Mouse (Mus musculus): ENCODE measurements at regions not wholly inside any gene's neighbourhood (a gene's known extent, or its start where the extent isn't known, plus 50 kb on each side); places are given as distances from the start of the nearest gene placed in this dataset.

DNA sequence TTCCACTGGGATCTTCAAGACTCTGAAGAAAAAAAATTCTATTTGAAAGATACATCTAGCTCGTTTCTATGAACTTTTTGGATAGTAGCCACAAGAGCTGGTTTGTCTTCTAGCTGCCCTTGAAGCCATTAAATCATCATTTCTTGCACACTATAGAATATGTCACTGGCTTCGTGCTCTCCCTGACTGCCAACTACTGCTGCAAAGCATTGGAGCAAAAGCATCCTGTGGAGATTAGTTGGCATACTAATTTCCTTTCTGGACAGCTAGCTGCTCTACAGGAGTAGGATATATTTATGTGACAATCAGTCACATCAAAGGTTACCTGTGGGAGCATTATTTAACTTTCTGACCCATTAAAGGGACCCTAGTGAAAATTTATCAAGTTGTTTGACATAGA lies 243.1 kb downstream of the Pdgfc start:
- WGBS = 47% methylated on average over 2 of the region's 2 CpGs
- no peaks in the 10 kb centered on the region for H3K4me1 ChIP-seq (replicated peaks)
- no peak overlapping the region for H3K9ac ChIP-seq (replicated peaks)
- no peak overlapping the region for H3K4me2 ChIP-seq
- no peaks in the 10 kb centered on the region for H3K27me3 ChIP-seq
- H3K4me3 ChIP-seq (replicated peaks) = no peak overlapping the region
- H3K27ac ChIP-seq = no peak overlapping the region
- no peaks in the 10 kb centered on the region for H3K36me3 ChIP-seq
- ATAC-seq (ENCODE audit: insufficient number of reproducible peaks, insufficient read depth, low FRiP score, low TSS enrichment, low read depth) = no peak
- H3K9me3 ChIP-seq = no peaks in the 10 kb centered on the region

DNA sequence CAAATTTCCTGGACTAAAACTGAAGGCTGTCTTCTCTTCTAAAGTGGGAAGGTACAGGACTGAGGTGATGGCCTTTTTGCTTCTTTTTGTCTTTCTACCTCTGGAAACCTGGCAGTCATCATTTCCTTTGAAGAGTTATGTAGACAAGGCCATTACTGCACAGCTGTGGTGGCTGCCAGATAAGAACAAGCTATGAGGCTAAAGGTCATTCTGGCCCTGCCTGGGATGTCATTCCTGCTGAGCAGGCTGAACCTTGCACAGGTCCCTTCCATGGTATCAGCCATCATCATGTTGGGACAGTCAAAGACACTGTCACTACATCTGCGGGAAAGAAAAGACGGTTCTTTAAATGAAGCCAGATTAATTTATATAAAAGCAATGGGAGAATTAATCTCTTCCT lies 253.5 kb downstream of the Pdgfc start:
- Histone ChIP-seq H3K9me3 (no peaks in the 10 kb centered on the region), H3K9ac (replicated peaks) (no peak overlapping the region), H3K27me3 (no peaks in the 10 kb centered on the region), H3K4me2 (no peak overlapping the region), H3K4me3 (replicated peaks) (no peak overlapping the region), H3K4me1 (replicated peaks) (peaks cover 13% of the 10 kb centered on the region), H3K36me3 (no peaks in the 10 kb centered on the region), H3K27ac (no peak overlapping the region)
- 90% methylated on average over 2 of the region's 2 CpGs for WGBS
- no peak for ATAC-seq (ENCODE audit: insufficient number of reproducible peaks, insufficient read depth, low FRiP score, low TSS enrichment, low read depth)

DNA sequence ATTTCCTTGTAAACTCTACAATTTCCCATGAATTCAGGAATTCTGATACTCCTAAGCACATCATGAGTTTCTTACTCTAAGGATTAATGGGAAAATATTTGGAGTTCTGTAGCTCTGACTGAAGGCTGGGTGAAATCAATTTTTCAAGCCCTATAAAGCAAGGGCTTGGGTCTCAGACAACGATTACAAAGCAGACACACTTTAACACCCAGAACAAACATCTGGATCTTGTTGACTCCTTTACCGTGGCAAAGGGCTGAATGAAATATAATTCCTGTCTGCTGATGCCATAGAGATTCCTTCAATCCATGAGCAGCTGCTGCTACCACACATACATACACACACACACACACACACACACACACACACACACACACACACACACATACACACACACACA lies 256.2 kb downstream of the Pdgfc start:
- H3K27ac ChIP-seq = peak overlapping the region; percentile 35; the same call in 1 of the 2 replicates
- 4% methylated on average over 2 of the region's 2 CpGs for WGBS
- ATAC-seq (ENCODE audit: insufficient number of reproducible peaks, insufficient read depth, low FRiP score, low TSS enrichment, low read depth) = peak; percentile 77

DNA sequence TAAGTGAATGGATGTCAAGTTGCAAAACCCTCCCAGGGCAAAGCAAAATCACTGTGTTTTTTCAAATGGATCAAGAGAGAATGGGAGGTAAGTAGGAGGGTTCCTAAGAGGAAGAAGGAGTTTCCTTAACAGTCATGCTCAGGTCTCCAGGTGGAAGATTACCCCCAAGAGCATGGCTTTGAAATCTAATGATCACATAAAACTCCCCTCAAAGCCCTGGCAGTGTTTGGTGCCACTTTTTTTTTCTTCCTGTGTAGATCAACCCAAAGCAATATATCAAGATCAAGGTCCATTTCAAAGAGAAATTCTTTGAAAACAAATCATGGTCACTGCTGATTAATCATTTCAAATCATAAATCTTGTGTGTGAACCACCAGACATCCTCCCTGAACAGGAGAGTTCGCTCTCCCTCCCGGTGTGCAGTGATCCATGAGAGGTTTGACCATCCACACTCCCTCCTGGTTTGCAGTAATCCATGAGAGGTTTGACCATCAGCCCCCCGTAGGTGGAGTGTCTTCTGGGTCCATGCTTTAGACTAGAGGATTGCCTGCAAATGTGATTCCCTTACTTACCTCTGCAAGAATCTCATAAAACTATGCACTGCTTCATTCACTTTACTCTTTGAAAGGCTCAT lies 257.1 kb downstream of the Pdgfc start:
- no peak overlapping the region for H3K4me3 ChIP-seq (replicated peaks)
- peaks cover 13% of the 10 kb centered on the region for H3K4me1 ChIP-seq (replicated peaks)
- no peak for ATAC-seq (ENCODE audit: insufficient number of reproducible peaks, insufficient read depth, low FRiP score, low TSS enrichment, low read depth)
- peak overlapping the region; percentile 35; the same call in 1 of the 2 replicates for H3K27ac ChIP-seq
- no peaks in the 10 kb centered on the region for H3K27me3 ChIP-seq
- WGBS = 23% methylated on average over 3 of the region's 3 CpGs
- H3K4me2 ChIP-seq = no peak overlapping the region
- H3K9me3 ChIP-seq = no peaks in the 10 kb centered on the region
- no peaks in the 10 kb centered on the region for H3K36me3 ChIP-seq
- H3K9ac ChIP-seq (replicated peaks) = no peak overlapping the region

More for the DNA sequence above, 256.2 kb downstream of the Pdgfc start:
- H3K9ac ChIP-seq (replicated peaks) = no peak overlapping the region
- no peaks in the 10 kb centered on the region for H3K36me3 ChIP-seq
- H3K4me3 ChIP-seq (replicated peaks) = no peak overlapping the region
- H3K27me3 ChIP-seq = no peaks in the 10 kb centered on the region
- peaks cover 13% of the 10 kb centered on the region for H3K4me1 ChIP-seq (replicated peaks)
- H3K9me3 ChIP-seq = no peaks in the 10 kb centered on the region
- no peak overlapping the region for H3K4me2 ChIP-seq

DNA sequence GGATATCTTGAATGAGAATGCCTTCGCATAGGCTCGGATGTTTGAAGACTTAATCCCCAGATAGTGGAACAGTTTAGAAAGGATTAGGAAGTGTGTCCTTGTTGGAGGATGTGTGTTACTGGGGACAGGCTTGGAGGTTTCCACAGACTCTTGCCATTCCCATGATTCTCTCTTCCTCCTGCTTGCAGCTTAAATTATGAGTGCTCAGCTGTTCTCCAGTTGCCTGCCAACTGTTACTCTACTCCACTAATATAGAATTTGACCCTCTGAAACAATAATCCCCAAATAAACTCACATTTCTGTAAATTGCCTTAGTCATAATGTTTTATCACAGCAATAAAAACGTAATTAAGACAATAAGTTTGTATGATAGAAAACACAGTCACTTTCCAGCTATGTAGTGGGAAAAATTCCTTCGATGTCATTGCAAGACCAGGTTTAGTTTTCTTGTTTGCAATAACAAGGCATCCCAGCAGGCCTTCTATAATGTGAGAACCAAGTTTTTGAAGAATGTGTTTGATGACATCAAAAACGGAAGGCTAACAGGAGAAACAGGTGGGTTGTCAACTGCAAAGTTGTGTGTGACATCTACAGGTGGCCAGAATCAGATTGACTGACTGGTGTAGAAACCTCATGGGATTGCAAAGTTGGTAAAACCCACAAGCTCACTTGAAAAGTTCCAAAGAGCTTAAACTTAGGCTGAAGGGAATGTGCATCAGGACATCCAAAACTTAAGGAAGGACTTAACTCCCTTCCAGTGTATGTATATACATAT lies 268.0 kb downstream of the Pdgfc start:
- Histone ChIP-seq H3K36me3 (no peaks in the 10 kb centered on the region), H3K27ac (no peak overlapping the region), H3K4me2 (no peak overlapping the region), H3K4me1 (replicated peaks) (no peaks in the 10 kb centered on the region), H3K9me3 (no peaks in the 10 kb centered on the region), H3K4me3 (replicated peaks) (no peak overlapping the region), H3K9ac (replicated peaks) (no peak overlapping the region), H3K27me3 (no peaks in the 10 kb centered on the region)
- 72% methylated on average over 5 of the region's 5 CpGs for WGBS
- no peak for ATAC-seq (ENCODE audit: insufficient number of reproducible peaks, insufficient read depth, low FRiP score, low TSS enrichment, low read depth)

DNA sequence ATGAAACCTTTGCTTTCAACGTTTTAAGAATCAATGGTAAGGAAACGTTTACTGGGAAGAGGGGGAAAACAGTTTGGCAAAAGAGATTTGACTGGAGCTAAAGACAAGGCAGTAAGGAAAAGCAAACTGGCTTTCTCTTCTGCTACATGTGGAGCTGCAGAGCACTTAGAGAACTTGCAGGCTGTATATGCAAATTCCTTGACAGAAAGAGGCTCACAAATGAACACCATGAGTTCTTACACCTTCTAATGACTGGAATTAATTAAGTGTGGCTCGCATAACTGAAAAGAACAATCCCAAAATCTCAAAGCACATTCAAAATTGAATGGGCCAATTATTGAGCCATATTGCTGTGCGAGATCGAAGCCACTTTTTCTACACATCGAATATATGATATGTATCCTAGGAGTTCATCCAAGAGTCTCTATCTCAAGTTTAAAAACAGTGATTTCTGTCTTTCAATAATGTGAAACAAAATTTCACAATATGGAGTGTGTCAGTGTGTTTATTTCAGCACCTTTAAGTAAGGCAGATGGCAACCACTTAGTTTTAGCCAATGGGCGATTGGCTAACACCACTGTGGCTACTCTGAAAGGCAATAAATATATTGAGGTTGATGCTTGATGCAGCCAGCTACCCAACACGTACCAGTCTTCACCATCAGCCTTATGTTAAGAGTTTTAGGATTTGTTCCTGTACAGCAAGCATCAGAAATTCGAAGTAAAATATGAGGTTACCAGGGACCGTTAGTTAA lies 269.4 kb downstream of the Pdgfc start:
- WGBS = 73% methylated on average over 10 of the region's 10 CpGs
- H3K27me3 ChIP-seq = no peaks in the 10 kb centered on the region
- no peak overlapping the region for H3K4me2 ChIP-seq
- H3K4me1 ChIP-seq (replicated peaks) = no peaks in the 10 kb centered on the region
- no peak overlapping the region for H3K27ac ChIP-seq
- no peaks in the 10 kb centered on the region for H3K36me3 ChIP-seq
- ATAC-seq (ENCODE audit: insufficient number of reproducible peaks, insufficient read depth, low FRiP score, low TSS enrichment, low read depth) = no peak
- H3K9ac ChIP-seq (replicated peaks) = no peak overlapping the region
- no peak overlapping the region for H3K4me3 ChIP-seq (replicated peaks)
- H3K9me3 ChIP-seq = no peaks in the 10 kb centered on the region

DNA sequence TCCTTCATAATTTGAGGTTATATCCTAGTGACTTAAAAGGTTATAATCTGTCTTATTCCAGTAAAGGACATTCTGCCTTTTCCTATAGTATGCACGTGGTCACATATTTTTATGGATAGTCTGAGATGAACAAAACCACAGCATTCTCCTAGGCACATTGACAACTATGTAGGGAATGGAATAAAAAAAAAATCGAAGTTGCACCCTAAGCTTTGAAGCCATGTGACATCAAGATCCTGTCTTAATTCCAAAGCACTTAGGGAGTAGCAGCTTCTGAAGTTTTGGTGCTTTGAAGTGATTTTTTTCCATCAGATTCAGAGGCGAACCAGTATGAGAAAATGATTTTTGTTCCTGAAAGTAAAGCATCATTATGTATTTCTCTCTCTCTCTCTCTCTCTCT lies 290.6 kb downstream of the Pdgfc start:
- Histone ChIP-seq H3K4me1 (replicated peaks) (peaks cover 15% of the 10 kb centered on the region; the same call in 1 of the 2 replicates), H3K27me3 (no peaks in the 10 kb centered on the region), H3K4me3 (replicated peaks) (no peak overlapping the region), H3K36me3 (no peaks in the 10 kb centered on the region), H3K4me2 (no peak overlapping the region), H3K9me3 (no peaks in the 10 kb centered on the region), H3K27ac (no peak overlapping the region), H3K9ac (replicated peaks) (no peak overlapping the region)
- ATAC-seq (ENCODE audit: insufficient number of reproducible peaks, insufficient read depth, low FRiP score, low TSS enrichment, low read depth) = no peak
- WGBS = 73% methylated on average over 3 of the region's 3 CpGs

DNA sequence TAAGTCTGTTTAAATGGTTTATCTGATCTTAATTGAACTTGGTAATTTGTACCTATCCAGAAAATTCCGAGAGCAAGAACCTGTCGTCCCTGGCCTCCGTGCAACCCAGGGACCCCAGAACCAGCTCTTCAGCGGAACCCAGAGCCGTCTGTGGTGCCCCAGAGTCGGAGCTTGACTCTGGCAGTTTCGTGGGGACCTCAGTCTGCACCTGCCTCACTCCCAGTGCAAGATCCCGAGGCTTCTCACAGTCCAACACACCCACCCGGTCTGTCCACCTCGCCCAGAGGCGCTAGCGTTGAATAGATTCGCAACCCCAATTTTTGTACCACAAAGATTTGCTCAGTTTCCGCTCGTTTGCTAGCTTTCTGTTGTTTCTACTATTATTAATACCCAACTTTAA lies 315.5 kb downstream of the Pdgfc start:
- Histone ChIP-seq H3K36me3 (no peaks in the 10 kb centered on the region), H3K27ac (no peak overlapping the region), H3K9ac (replicated peaks) (no peak overlapping the region), H3K4me2 (no peak overlapping the region), H3K27me3 (no peaks in the 10 kb centered on the region), H3K9me3 (no peaks in the 10 kb centered on the region), H3K4me3 (replicated peaks) (no peak overlapping the region), H3K4me1 (replicated peaks) (no peaks in the 10 kb centered on the region)
- ATAC-seq (ENCODE audit: insufficient number of reproducible peaks, insufficient read depth, low FRiP score, low TSS enrichment, low read depth) = no peak
- 91% methylated on average over 15 of the region's 15 CpGs for WGBS

DNA sequence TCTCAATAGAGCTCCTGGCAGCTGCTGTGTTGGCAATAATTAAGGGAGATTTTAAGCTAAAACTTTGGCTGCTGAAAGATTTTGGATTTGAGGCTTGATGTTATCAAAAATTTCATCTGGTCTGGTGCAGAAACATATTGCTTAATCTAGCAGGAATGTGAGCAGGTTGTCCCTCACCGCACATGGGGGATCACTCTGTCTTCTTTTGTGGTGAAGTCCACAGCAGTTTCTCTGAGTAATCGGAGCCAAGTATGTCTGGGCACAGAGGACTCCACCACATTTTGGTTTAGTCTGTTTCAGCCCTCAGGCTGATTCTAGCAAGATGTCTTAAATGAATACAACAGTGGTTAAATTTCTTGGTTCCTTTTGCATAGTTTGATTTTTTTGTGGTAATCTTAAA lies 331.7 kb downstream of the Pdgfc start:
- 81% methylated on average over 2 of the region's 2 CpGs for WGBS
- ATAC-seq (ENCODE audit: insufficient number of reproducible peaks, insufficient read depth, low FRiP score, low TSS enrichment, low read depth) = no peak
- Histone ChIP-seq H3K27ac (no peak overlapping the region), H3K9ac (replicated peaks) (no peak overlapping the region), H3K36me3 (no peaks in the 10 kb centered on the region), H3K9me3 (no peaks in the 10 kb centered on the region), H3K27me3 (no peaks in the 10 kb centered on the region), H3K4me2 (no peak overlapping the region), H3K4me3 (replicated peaks) (no peak overlapping the region), H3K4me1 (replicated peaks) (no peaks in the 10 kb centered on the region)

DNA sequence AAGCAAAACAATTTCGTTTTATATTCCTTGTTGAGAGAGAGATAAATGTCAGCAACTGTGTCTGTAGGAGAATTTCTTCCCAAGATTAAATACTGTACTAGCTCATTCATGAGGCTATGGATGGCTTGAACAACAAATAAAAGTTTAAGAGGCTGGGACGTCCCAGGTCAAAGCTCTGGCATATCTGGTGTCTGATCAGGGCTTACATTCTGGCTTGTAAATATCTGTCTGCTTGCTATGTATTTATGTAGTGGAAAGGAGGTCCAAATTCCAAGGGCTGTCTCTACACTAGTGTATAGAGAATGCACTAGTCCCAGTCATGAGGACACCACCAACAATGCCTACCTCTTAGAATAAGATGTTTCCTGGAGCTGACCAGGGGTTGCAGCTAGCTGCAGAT lies 332.4 kb downstream of the Pdgfc start:
- no peak for ATAC-seq (ENCODE audit: insufficient number of reproducible peaks, insufficient read depth, low FRiP score, low TSS enrichment, low read depth)
- 62% methylated on average over 2 of the region's 2 CpGs for WGBS
- no peaks in the 10 kb centered on the region for H3K9me3 ChIP-seq

DNA sequence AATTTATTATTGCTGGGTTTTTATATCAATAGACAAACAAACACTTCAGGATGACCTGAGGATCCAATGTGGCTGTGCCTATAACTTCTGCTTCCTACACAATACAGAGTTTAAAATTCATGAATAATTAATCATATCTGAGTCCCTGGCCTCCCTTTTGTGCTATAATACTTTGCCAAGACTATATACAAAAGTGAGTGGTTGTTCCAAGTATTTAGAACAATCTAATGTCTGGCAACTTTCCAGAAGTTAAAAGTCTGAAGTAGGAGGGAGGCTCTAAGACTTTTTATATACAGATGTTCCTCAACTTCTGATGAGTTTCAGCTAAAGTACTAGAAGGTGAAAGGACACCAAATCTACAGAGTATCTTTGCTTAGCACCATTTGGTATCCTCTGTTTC lies 333.5 kb downstream of the Pdgfc start:
- Histone ChIP-seq H3K27ac (no peak overlapping the region), H3K36me3 (no peaks in the 10 kb centered on the region), H3K4me1 (replicated peaks) (no peaks in the 10 kb centered on the region), H3K4me2 (no peak overlapping the region), H3K27me3 (no peaks in the 10 kb centered on the region), H3K9ac (replicated peaks) (no peak overlapping the region), H3K4me3 (replicated peaks) (no peak overlapping the region), H3K9me3 (no peaks in the 10 kb centered on the region)
- ATAC-seq (ENCODE audit: insufficient number of reproducible peaks, insufficient read depth, low FRiP score, low TSS enrichment, low read depth) = no peak

More for the DNA sequence above, 332.4 kb downstream of the Pdgfc start:
- Histone ChIP-seq H3K4me1 (replicated peaks) (no peaks in the 10 kb centered on the region), H3K36me3 (no peaks in the 10 kb centered on the region), H3K27me3 (no peaks in the 10 kb centered on the region), H3K4me2 (no peak overlapping the region), H3K27ac (no peak overlapping the region), H3K4me3 (replicated peaks) (no peak overlapping the region), H3K9ac (replicated peaks) (no peak overlapping the region)

Data from limb, embryonic 12.5 days (tissue).